Mouse (Mus musculus) heart, embryonic 14.5 days (tissue): ENCODE measurements around the gene Glis3. TPM values are rescaled to one million over a fixed set of nuclear protein-coding genes. Genes with fewer than 3 reads are reported as not detected.

Source experiments
- ATAC-seq: fragments of 200-750 bp; cut with Nextera tagmentation; 2 replicates; pipeline ENCODE4 v1.8.0; 2017; ENCODE audit warnings: low read depth, moderate TSS enrichment; ENCODE audit not compliant: insufficient number of reproducible peaks, insufficient read depth, low FRiP score
- H3K27ac ChIP-seq, 2 experiments: fragments of 200-500 bp in 1 of 2; fragments of 300-500 bp in 1 of 2; sonication (generic) in 1 of 2; replicated peaks in 1 of 2; 2 replicates each; pipeline ENCODE4 v1.5.1; 2012 to 2014; ENCODE audit warnings: low read depth in 2 of 2, low read length in 2 of 2, control low read depth in 1 of 2, mild to moderate bottlenecking in 1 of 2, mixed read lengths in 1 of 2; ENCODE audit not compliant: control insufficient read depth in 1 of 2, insufficient read depth in 1 of 2
- H3K27me3 ChIP-seq: fragments of 300-500 bp; sonication (generic); 2 replicates; pipeline ENCODE4 v1.6.1; 2014; ENCODE audit warnings: mild to moderate bottlenecking, low read length, control low read depth; ENCODE audit not compliant: control insufficient read depth, insufficient read depth
- H3K36me3 ChIP-seq: fragments of 300-500 bp; sonication (generic); 2 replicates; pipeline ENCODE4 v1.6.1; 2014; ENCODE audit warnings: mild to moderate bottlenecking, control low read depth, low read length, mixed read lengths; ENCODE audit not compliant: control insufficient read depth, insufficient read depth
- H3K4me1 ChIP-seq, 2 experiments: fragments of 200-500 bp in 1 of 2; fragments of 300-500 bp in 1 of 2; sonication (generic) in 1 of 2; 2 replicates each; pipeline ENCODE4 v1.6.1; 2012 to 2014; ENCODE audit warnings: low read length in 2 of 2, control low read depth in 1 of 2, mixed read lengths in 1 of 2; ENCODE audit not compliant: control insufficient read depth in 2 of 2, insufficient read depth in 2 of 2
- H3K4me2 ChIP-seq: fragments of 300-500 bp; sonication (generic); 2 replicates; pipeline ENCODE4 v1.6.1; 2014; ENCODE audit warnings: mild to moderate bottlenecking, low read length
- H3K4me3 ChIP-seq, 2 experiments: fragments of 200-500 bp in 1 of 2; fragments of 300-500 bp in 1 of 2; sonication (generic) in 1 of 2; 2 replicates each; pipeline ENCODE4 v1.5.1; 2012 to 2014; ENCODE audit warnings: low read length in 2 of 2, mild to moderate bottlenecking in 2 of 2, control low read depth in 1 of 2, low read depth in 1 of 2, moderate library complexity in 1 of 2; ENCODE audit not compliant: control insufficient read depth in 1 of 2, insufficient read depth in 1 of 2
- H3K9ac ChIP-seq: fragments of 300-500 bp; sonication (generic); 2 replicates; pipeline ENCODE4 v1.6.1; 2014; ENCODE audit warnings: mild to moderate bottlenecking, low read length
- H3K9me3 ChIP-seq: fragments of 300-500 bp; sonication (generic); 2 replicates; pipeline ENCODE4 v1.6.1; 2016; ENCODE audit warnings: low read length, control low read depth; ENCODE audit not compliant: control insufficient read depth
- WGBS: fragments of 180-500 bp; shearing (Covaris S2); extraction: QIAGEN DNeasy Blood & Tissue Kit; methylation state at CpG from one replicate; pipeline ENCODE4 v1.1.7; 2014; 5-methylcytosine and 5-hydroxymethylcytosine counted together
- polyA plus RNA-seq: library from polyadenylated mRNA; unstranded; fragments of >200 nt; fragmentation: Nextera tagmentation; extraction: Ambion mirVana; gene quantifications from 2 replicates; pipeline ENCODE4 v1.2.1, GENCODE M21; 2014

Glis3 gene
- polyA plus RNA-seq, 1 experiment from 2014 or later: 1.6 TPM

- no peaks in the 10 kb centered on the region for H3K9me3 ChIP-seq
- H3K27me3 ChIP-seq: no peaks in the 10 kb centered on the region
- no peaks in the 10 kb centered on the region for H3K4me1 ChIP-seq
- no peak overlapping the region for H3K27ac ChIP-seq
- ATAC-seq: no peak
- H3K36me3 ChIP-seq: no peaks in the 10 kb centered on the region
- H3K4me3 ChIP-seq: no peak overlapping the region
- no peak overlapping the region for H3K4me2 ChIP-seq
- H3K9ac ChIP-seq: no peak overlapping the region
- WGBS: 76% methylated on average over 4 of the region's 4 CpGs
These were observed 441.8 kb downstream of the Glis3 start for GRCm38 (mm10) chr19:28238073-28238472.

- 88% methylated on average over 2 of the region's 2 CpGs for WGBS
- ATAC-seq: no peak
- Histone ChIP-seq H3K9ac (no peak overlapping the region), H3K4me2 (no peak overlapping the region), H3K4me3 (no peak overlapping the region), H3K27ac (no peak overlapping the region), H3K4me1 (no peaks in the 10 kb centered on the region), H3K27me3 (no peaks in the 10 kb centered on the region), H3K36me3 (no peaks in the 10 kb centered on the region), H3K9me3 (no peaks in the 10 kb centered on the region)
These were observed 442.3 kb downstream of the Glis3 start for GRCm38 (mm10) chr19:28237621-28238020.

DNA sequence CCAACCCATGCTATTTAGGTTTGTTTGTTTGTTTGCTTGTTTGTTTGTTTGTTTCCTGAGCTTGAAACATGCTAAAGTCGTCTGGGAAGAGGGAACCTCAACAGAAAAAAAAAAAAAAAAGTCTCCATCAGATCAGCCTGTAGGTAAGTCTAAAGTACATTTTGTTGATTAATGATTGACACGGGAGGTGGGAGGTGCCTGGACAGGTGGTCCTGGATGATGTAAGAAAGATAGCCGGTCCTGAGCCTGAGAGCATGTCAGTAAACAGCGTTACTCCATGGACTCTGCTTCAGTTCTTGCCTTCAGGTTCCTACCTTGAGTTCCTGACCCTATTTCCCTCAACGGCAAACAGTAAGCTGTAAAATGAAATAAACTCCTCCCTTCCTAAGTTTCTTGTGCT lies 444.3 kb downstream of the Glis3 start:
- Histone ChIP-seq H3K27ac (no peak overlapping the region), H3K9ac (no peak overlapping the region), H3K4me3 (no peak overlapping the region), H3K36me3 (no peaks in the 10 kb centered on the region), H3K27me3 (no peaks in the 10 kb centered on the region), H3K4me1 (no peaks in the 10 kb centered on the region), H3K4me2 (no peak overlapping the region), H3K9me3 (no peaks in the 10 kb centered on the region)
- no peak for ATAC-seq
- 71% methylated on average over 5 of the region's 5 CpGs for WGBS

- no peak overlapping the region for H3K4me3 ChIP-seq
- H3K9me3 ChIP-seq: no peaks in the 10 kb centered on the region
- H3K4me1 ChIP-seq: no peaks in the 10 kb centered on the region
- no peak overlapping the region for H3K4me2 ChIP-seq
- ATAC-seq: no peak
- no peak overlapping the region for H3K27ac ChIP-seq
- WGBS: 79% methylated on average over 9 of the region's 9 CpGs
- no peaks in the 10 kb centered on the region for H3K27me3 ChIP-seq
- no peak overlapping the region for H3K9ac ChIP-seq
- H3K36me3 ChIP-seq: no peaks in the 10 kb centered on the region
These were observed 444.8 kb downstream of the Glis3 start for GRCm38 (mm10) chr19:28235096-28235495.

GRCm38 (mm10) chr19:28234676-28235075 lies 445.2 kb downstream of the Glis3 start:
- Histone ChIP-seq H3K27ac (no peak overlapping the region), H3K9me3 (no peaks in the 10 kb centered on the region), H3K4me2 (no peak overlapping the region), H3K27me3 (no peaks in the 10 kb centered on the region), H3K9ac (no peak overlapping the region), H3K4me3 (no peak overlapping the region), H3K36me3 (no peaks in the 10 kb centered on the region), H3K4me1 (no peaks in the 10 kb centered on the region)
- ATAC-seq: no peak
- WGBS: 96% methylated on average over 2 of the region's 2 CpGs

GRCm38 (mm10) chr19:28231511-28231910 lies 448.4 kb downstream of the Glis3 start:
- H3K27me3 ChIP-seq: no peaks in the 10 kb centered on the region
- 57% methylated on average over 3 of the region's 3 CpGs for WGBS
- H3K9me3 ChIP-seq: no peaks in the 10 kb centered on the region
- H3K9ac ChIP-seq: no peak overlapping the region
- H3K27ac ChIP-seq: no peak overlapping the region
- no peak for ATAC-seq
- H3K4me1 ChIP-seq: no peaks in the 10 kb centered on the region
- H3K4me3 ChIP-seq: no peak overlapping the region
- no peaks in the 10 kb centered on the region for H3K36me3 ChIP-seq
- H3K4me2 ChIP-seq: no peak overlapping the region

GRCm38 (mm10) chr19:28227526-28227925 lies 452.4 kb downstream of the Glis3 start:
- 56% methylated on average over 10 of the region's 10 CpGs for WGBS

GRCm38 (mm10) chr19:28225651-28226050 lies 454.2 kb downstream of the Glis3 start:
- H3K9me3 ChIP-seq: no peaks in the 10 kb centered on the region
- H3K4me2 ChIP-seq: no peak overlapping the region
- no peaks in the 10 kb centered on the region for H3K27me3 ChIP-seq
- H3K4me1 ChIP-seq: no peaks in the 10 kb centered on the region
- H3K36me3 ChIP-seq: no peaks in the 10 kb centered on the region
- ATAC-seq: no peak
- WGBS: 73% methylated on average over 6 of the region's 6 CpGs
- no peak overlapping the region for H3K27ac ChIP-seq
- no peak overlapping the region for H3K4me3 ChIP-seq
- H3K9ac ChIP-seq: no peak overlapping the region

More at GRCm38 (mm10) chr19:28227526-28227925, 452.4 kb downstream of the Glis3 start:
- Histone ChIP-seq H3K27ac (no peak overlapping the region), H3K36me3 (no peaks in the 10 kb centered on the region), H3K27me3 (no peaks in the 10 kb centered on the region), H3K4me3 (no peak overlapping the region), H3K4me1 (no peaks in the 10 kb centered on the region), H3K9ac (no peak overlapping the region), H3K4me2 (no peak overlapping the region), H3K9me3 (no peaks in the 10 kb centered on the region)
- ATAC-seq: no peak
